Mouse (Mus musculus) layer of hippocampus, postnatal 36 days (tissue): Measurements from ENCODE around the gene Dgkh. TPM values are rescaled to one million over a fixed set of nuclear protein-coding genes. Genes with fewer than 3 reads are reported as not detected.
A peak's percentile ranks its signal among the peaks of the same experiment; 100 is the strongest.
"Not testable (repeated sequence)": the region's sequence is repeated elsewhere in the genome, so short reads cannot be mapped to it uniquely, and the experiment has no call there.

Experiments
- DNase-seq, 2 experiments: peaks; one replicate each; pipeline ENCODE4 v3.0.0; 2022
- total RNA-seq, 2 experiments: library from RNA; stranded (reverse); gene quantifications; 2 replicates each; pipeline ENCODE4 v1.2.3; 2021

Dgkh gene
- total RNA-seq, 2 experiments from 2014 or later: 98.9 to 121 TPM

- DNase-seq: no peak
Measured at GRCm38 (mm10) chr14:78627516-78628275, 104.9 kb downstream of the Dgkh start.

- DNase-seq: no peak
Measured at GRCm38 (mm10) chr14:78618883-78619295, 113.7 kb downstream of the Dgkh start.

- no peak for DNase-seq
Measured at GRCm38 (mm10) chr14:78613569-78613968, 119.0 kb downstream of the Dgkh start.

- no peak for DNase-seq
Measured at GRCm38 (mm10) chr14:78612111-78612788, 120.3 kb downstream of the Dgkh start.

- DNase-seq: no peak
Measured at GRCm38 (mm10) chr14:78594916-78595315, 137.7 kb downstream of the Dgkh start.

GRCm38 (mm10) chr14:78592965-78593364 lies 139.6 kb downstream of the Dgkh start:
- no peak for DNase-seq

GRCm38 (mm10) chr14:78590335-78590734 lies 142.2 kb downstream of the Dgkh start:
- peak; percentile 22 to 47 for DNase-seq

- no peak for DNase-seq
Measured at GRCm38 (mm10) chr14:78584222-78584621, 148.4 kb downstream of the Dgkh start.

- DNase-seq: no peak
Measured at GRCm38 (mm10) chr14:78583168-78583567, 149.4 kb downstream of the Dgkh start.

- no peak for DNase-seq
Measured at GRCm38 (mm10) chr14:78575899-78576298, 156.7 kb downstream of the Dgkh start.

GRCm38 (mm10) chr14:78568410-78568809 lies 164.2 kb downstream of the Dgkh start:
- no peak for DNase-seq

GRCm38 (mm10) chr14:78566431-78566830 lies 166.1 kb downstream of the Dgkh start:
- no peak for DNase-seq

GRCm38 (mm10) chr14:78564292-78564691 lies 168.3 kb downstream of the Dgkh start:
- DNase-seq: no peak

GRCm38 (mm10) chr14:78563211-78563610 lies 169.4 kb downstream of the Dgkh start:
- DNase-seq: no peak

GRCm38 (mm10) chr14:78562121-78562520 lies 170.5 kb downstream of the Dgkh start:
- no peak for DNase-seq

GRCm38 (mm10) chr14:78559042-78559441 lies 173.5 kb downstream of the Dgkh start:
- DNase-seq: no peak

GRCm38 (mm10) chr14:78554830-78555229 lies 177.7 kb downstream of the Dgkh start:
- not testable (repeated sequence) for DNase-seq

- no peak for DNase-seq
Measured at GRCm38 (mm10) chr14:78553661-78554060, 178.9 kb downstream of the Dgkh start.

- no peak for DNase-seq
Measured at GRCm38 (mm10) chr14:78548807-78549206, 183.8 kb downstream of the Dgkh start.

GRCm38 (mm10) chr14:78541319-78541718 lies 191.3 kb downstream of the Dgkh start:
- no peak for DNase-seq

GRCm38 (mm10) chr14:78539821-78540220 lies 192.8 kb downstream of the Dgkh start:
- no peak for DNase-seq

GRCm38 (mm10) chr14:78538572-78539320 lies 193.8 kb downstream of the Dgkh start:
- DNase-seq: no peak

- peak; percentile 25 to 52 for DNase-seq
Measured at GRCm38 (mm10) chr14:78537551-78537950, 195.0 kb downstream of the Dgkh start.
